Mouse (Mus musculus) embryonic facial prominence, embryonic 10.5 days (tissue): Measurements from ENCODE around the gene Slc31a1. TPM values are rescaled to one million over a fixed set of nuclear protein-coding genes. Genes with fewer than 3 reads are reported as not detected.

ENCODE experiments used
- DNase-seq: peaks from one replicate; pipeline ENCODE4 v3.0.0-alpha.2; 2017; ENCODE audit warnings: low spot score
- H3K27ac ChIP-seq: fragments of 300-500 bp; sonication (generic); replicated peaks from 2 replicates; pipeline ENCODE4 v1.5.1; 2016; ENCODE audit warnings: mild to moderate bottlenecking
- H3K27me3 ChIP-seq: fragments of 300-500 bp; sonication (generic); replicated peaks from 2 replicates; pipeline ENCODE4 v1.6.1; 2016; ENCODE audit warnings: low read depth, mild to moderate bottlenecking; ENCODE audit not compliant: poor library complexity, severe bottlenecking
- H3K36me3 ChIP-seq: fragments of 300-500 bp; sonication (generic); replicated peaks from 2 replicates; pipeline ENCODE4 v1.6.1; 2016; ENCODE audit warnings: mild to moderate bottlenecking, moderate library complexity
- H3K4me1 ChIP-seq: fragments of 300-500 bp; sonication (generic); 2 replicates; pipeline ENCODE4 v1.6.1; 2016
- H3K4me3 ChIP-seq: fragments of 300-500 bp; sonication (generic); 2 replicates; pipeline ENCODE4 v1.5.1; 2016; ENCODE audit warnings: mild to moderate bottlenecking, moderate library complexity
- H3K9me3 ChIP-seq: fragments of 300-500 bp; sonication (generic); 2 replicates; pipeline ENCODE4 v1.6.1; 2016; ENCODE audit warnings: mild to moderate bottlenecking
- WGBS: fragments of 180-500 bp; shearing (Covaris S2); methylation state at CpG from one replicate; pipeline ENCODE4 v1.1.7; 2016; 5-methylcytosine and 5-hydroxymethylcytosine counted together
- polyA plus RNA-seq: library from polyadenylated mRNA; unstranded; fragments of >200 nt; fragmentation: Nextera tagmentation; extraction: Ambion mirVana; gene quantifications from 2 replicates; pipeline ENCODE4 v1.2.1, GENCODE M21; 2016

The Slc31a1 gene
- 45.5 and 48.0 TPM in 2 replicates for polyA plus RNA-seq

DNA sequence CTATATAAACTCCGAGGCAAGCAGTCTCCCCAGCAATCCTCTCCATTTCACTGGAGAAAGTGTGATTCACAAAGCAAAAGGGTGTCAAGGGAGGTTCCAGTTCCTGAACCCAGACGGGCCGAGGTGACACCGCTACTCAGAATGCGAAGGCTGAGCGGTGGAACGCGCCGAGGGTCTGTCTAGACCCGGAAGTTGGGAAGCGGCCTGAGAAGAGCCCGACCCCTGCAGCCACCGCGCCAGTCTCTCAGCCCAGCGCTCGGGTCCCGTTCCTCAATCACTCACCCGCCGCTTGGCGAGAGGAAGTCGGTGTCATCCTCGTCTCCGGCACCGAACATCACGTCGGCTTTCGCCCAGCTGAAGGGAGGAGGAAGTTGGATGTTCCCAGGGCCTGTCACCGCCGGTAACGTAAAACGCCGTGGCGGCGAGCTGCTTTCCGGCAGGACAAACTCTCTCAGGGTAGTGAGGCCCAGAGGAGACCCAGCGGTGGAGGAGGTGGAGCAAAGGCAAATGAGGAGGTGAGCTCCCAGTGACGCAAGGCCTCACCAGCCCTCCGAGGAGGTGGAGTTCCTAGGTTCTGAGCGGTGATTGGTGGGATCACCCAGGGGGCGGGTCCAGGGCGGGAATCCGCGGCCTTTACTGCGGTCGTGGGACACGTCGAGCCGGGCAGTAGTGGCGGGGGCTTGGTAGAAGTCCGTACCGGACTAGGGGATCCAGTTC, at the start of gene Slc31a1, which contains the start of gene Fkbp15:
Gene Slc31a1, plus strand, starts transcription at position 640 of the 717 bp plus-strand sequence.
Gene Fkbp15, minus strand, starts transcription at position 461 of the 717 bp plus-strand sequence.
- under 1% methylated on average over 51 of the region's 51 CpGs for WGBS
- Histone ChIP-seq H3K9me3 (no peaks in the 10 kb centered on the region), H3K4me1 (peaks cover 15% of the 10 kb centered on the region), H3K27ac (peak within 1 kb of the TSS; percentile 90), H3K4me3 (peak within 1 kb of the TSS; percentile 83), H3K27me3 (no peaks in the 10 kb centered on the region), H3K36me3 (no peaks in the 10 kb centered on the region; the same call in 1 of the 2 replicates)
- peak; percentile 99 for DNase-seq

DNA sequence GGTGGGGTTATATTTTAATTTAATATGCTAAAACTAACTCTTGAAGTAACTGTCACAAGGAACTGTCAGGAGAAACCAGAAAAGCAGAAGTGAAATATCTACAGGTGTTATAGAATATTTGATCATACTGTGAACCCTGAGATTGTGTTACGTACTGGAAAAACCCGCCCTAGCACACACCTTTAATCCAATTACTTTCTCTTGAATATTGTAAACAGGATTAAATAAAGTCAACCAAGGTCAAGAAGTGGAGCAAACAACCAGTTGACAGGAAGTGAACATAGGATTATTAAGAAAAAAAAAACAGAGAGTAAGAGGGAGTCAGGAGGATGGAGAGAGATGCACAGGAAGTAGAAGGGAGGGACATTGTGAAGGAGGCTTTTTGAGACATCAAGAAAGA, 47.7 kb upstream of the Slc31a1 start:
- no peaks in the 10 kb centered on the region for H3K4me1 ChIP-seq
- no peak overlapping the region for H3K27ac ChIP-seq
- H3K36me3 ChIP-seq = peaks cover 28% of the 10 kb centered on the region
- H3K4me3 ChIP-seq = no peak overlapping the region
- H3K27me3 ChIP-seq = no peaks in the 10 kb centered on the region
- H3K9me3 ChIP-seq = no peaks in the 10 kb centered on the region
- DNase-seq = no peak
- 90% methylated on average over 2 of the region's 2 CpGs for WGBS

DNA sequence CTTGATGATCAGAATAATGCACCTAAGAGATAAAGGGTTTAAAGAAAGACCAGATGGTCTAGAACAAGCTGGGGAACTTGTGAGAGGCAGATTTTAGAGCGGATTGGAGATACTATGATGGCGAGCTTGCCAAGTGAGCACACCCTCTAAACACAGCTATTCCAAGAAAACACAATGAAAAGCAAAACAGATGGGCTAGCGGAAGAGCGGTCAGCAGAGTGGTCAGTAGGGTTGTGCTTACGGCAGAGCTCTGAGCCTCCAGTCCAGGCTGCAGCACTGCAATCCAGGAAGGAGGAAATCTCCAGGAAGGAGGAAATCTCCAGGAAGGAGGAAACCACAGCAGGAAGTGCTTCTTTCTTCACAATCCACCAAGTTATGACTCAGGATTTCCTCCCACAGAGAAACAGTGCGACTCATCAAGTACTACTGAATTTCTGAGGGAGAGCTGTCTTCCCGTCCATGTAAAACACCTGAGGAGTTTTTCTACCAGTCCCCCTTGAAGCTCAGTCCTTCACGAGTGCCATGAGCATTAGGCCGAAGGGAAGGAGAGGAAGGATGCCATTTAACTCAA, 46.8 kb upstream of the Slc31a1 start:
- peaks cover 33% of the 10 kb centered on the region for H3K36me3 ChIP-seq
- no peak for DNase-seq
- H3K9me3 ChIP-seq = no peaks in the 10 kb centered on the region
- no peak overlapping the region for H3K27ac ChIP-seq
- H3K4me1 ChIP-seq = no peaks in the 10 kb centered on the region
- H3K4me3 ChIP-seq = no peak overlapping the region
- H3K27me3 ChIP-seq = no peaks in the 10 kb centered on the region
- WGBS = 90% methylated on average over 9 of the region's 9 CpGs

DNA sequence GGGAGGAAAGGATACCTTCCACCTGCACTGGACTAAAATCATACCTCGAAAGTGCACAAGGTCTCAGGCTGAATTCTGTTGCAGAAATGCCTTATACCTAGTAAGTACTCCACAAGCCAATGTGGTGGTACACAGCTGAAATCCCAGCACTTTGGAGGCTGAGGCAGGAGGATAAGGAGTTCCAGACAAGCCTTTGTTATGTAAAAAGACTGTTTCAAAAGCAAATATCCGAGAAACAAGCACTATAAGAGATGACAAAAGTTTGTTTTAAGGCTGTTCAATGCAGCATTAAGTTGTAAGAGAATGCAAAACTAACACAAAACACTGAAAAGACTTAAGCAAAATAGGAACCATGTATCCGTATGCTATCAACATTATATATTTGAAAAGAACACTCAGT, 46.0 kb upstream of the Slc31a1 start:
- no peaks in the 10 kb centered on the region for H3K4me1 ChIP-seq
- no peak overlapping the region for H3K4me3 ChIP-seq
- H3K27ac ChIP-seq = no peak overlapping the region
- H3K27me3 ChIP-seq = no peaks in the 10 kb centered on the region
- DNase-seq = no peak
- 86% methylated on average over 3 of the region's 3 CpGs for WGBS
- H3K36me3 ChIP-seq = peaks cover 37% of the 10 kb centered on the region
- no peaks in the 10 kb centered on the region for H3K9me3 ChIP-seq

DNA sequence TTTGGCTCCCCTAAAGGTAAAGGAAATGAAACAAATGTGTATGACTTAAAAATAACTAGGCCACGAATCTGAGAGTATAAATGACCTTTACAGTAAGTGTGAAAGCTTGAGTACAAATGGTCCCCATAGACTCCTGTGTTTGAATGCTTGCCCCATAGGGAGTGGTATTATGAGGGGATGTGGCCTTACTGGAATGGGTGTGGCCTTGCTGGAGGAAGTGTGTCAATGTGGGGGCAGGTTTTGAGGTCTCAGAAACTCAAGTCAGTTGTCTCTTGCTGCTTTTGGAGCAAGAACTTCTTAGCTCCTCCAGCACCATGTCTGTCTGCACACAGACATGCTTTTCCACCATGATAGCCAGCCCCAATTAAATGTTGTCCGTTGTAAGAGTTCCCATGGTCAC, 44.1 kb upstream of the Slc31a1 start:
- Histone ChIP-seq H3K36me3 (peaks cover 50% of the 10 kb centered on the region), H3K9me3 (no peaks in the 10 kb centered on the region), H3K4me1 (no peaks in the 10 kb centered on the region), H3K4me3 (no peak overlapping the region), H3K27ac (no peak overlapping the region), H3K27me3 (no peaks in the 10 kb centered on the region)
- DNase-seq = no peak
- 86% methylated on average over 2 of the region's 2 CpGs for WGBS

DNA sequence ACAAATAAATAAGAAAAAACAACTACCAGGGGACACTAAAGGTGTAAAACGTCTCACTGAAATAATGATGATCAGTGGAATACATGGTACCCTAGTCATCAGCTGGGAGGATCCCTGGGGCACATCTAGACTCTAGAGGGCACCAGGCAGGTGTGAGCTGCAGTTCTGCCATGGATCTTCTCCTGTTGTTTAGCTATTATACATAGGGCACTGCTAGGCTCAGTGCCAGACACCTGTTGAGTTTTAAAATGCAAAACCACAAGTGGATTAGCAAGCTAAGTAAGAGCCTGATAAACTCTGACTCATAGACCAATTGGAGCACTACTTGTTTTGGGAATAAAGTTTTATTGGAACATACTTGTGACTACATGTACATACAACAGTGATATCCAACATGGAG, 42.2 kb upstream of the Slc31a1 start:
- no peak overlapping the region for H3K4me3 ChIP-seq
- H3K9me3 ChIP-seq = no peaks in the 10 kb centered on the region
- no peak overlapping the region for H3K27ac ChIP-seq
- H3K36me3 ChIP-seq = peaks cover 63% of the 10 kb centered on the region
- no peak for DNase-seq
- no peaks in the 10 kb centered on the region for H3K4me1 ChIP-seq
- H3K27me3 ChIP-seq = no peaks in the 10 kb centered on the region
- WGBS = 65% methylated on average over 1 of the region's 1 CpGs

DNA sequence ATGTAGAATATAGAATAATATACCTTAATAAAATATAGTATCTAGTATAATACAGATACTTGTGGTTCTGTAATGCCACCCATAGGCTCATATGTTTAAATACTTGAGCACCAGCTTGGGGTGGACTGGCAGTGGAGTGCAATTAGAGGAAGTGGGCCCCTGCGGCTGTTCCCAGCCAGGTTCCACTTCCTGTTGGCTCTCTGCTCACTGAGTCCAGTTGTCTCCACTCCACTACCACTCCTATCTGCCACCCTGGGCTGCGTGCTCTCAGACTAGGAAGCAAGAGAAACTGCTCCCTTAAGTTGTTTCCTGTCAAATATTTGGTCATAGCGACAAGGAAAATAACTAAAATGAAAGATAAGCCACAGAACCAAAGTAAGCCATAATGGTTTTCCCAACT, 37.8 kb upstream of the Slc31a1 start:
- no peak for DNase-seq
- WGBS = 91% methylated on average over 3 of the region's 3 CpGs
- H3K36me3 ChIP-seq = peaks cover 78% of the 10 kb centered on the region

DNA sequence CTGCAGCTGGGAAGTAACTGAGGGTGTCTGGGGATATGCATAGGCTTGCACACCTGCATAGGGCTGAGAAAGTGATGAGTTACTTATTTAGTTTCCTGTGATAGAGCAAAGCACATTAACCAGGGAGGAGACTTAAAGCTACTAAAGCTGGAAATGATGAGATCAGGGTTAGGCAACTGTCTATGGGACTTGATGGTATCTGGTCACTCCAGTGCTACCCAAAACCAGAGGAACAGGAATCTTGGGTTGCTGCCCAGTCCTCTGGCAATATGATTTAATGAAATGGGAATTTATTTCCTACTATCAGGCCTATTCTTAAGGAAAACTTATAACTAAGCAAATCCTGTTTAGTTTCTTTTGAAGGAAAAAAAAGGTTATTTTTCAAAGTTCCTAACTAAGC, 34.4 kb upstream of the Slc31a1 start:
- no peak for DNase-seq
- H3K27ac ChIP-seq = no peak overlapping the region
- no peaks in the 10 kb centered on the region for H3K9me3 ChIP-seq
- H3K36me3 ChIP-seq = peaks cover 74% of the 10 kb centered on the region
- H3K27me3 ChIP-seq = no peaks in the 10 kb centered on the region
- no peak overlapping the region for H3K4me3 ChIP-seq
- no peaks in the 10 kb centered on the region for H3K4me1 ChIP-seq

More for the DNA sequence above, 37.8 kb upstream of the Slc31a1 start:
- H3K4me1 ChIP-seq = no peaks in the 10 kb centered on the region
- no peak overlapping the region for H3K27ac ChIP-seq
- no peaks in the 10 kb centered on the region for H3K9me3 ChIP-seq
- H3K4me3 ChIP-seq = no peak overlapping the region
- H3K27me3 ChIP-seq = no peaks in the 10 kb centered on the region

DNA sequence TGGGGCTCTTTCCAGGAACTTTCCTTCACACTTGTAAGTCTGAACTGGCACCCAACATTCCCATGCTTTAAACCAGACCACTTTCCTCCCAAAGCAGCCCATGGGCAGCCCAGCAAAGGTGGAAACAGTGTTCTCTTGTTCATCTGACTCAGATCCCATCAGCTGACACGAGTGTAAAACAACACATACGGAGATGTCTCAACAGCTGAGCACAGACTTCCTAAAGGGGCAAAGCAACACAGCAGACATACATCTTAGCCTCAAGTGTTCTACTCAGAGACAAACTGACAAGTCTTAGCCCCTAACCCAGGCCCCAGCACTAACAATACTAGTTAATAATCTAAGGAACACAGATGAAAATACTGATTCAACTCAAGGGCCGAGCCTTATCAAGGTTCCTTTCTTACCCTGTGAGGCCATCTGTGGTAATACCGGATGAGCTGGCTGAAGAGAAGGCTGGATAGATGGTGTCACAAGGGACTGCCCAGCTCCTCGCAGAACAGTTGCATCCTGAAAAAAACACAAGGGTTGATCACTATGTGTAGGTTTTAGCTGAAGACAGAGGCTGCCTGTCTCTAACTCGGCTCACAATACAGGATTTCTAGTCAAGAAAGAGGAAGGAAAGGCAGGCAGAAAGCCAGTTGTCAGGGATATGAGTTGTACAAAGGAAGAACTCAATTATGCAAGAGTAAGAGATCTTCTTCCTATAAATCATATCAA, 31.4 kb upstream of the Slc31a1 start:
- WGBS = 88% methylated on average over 6 of the region's 6 CpGs
- Histone ChIP-seq H3K27ac (no peak overlapping the region), H3K4me3 (no peak overlapping the region), H3K36me3 (peaks cover 67% of the 10 kb centered on the region), H3K27me3 (no peaks in the 10 kb centered on the region), H3K4me1 (no peaks in the 10 kb centered on the region), H3K9me3 (no peaks in the 10 kb centered on the region)
- DNase-seq = no peak

DNA sequence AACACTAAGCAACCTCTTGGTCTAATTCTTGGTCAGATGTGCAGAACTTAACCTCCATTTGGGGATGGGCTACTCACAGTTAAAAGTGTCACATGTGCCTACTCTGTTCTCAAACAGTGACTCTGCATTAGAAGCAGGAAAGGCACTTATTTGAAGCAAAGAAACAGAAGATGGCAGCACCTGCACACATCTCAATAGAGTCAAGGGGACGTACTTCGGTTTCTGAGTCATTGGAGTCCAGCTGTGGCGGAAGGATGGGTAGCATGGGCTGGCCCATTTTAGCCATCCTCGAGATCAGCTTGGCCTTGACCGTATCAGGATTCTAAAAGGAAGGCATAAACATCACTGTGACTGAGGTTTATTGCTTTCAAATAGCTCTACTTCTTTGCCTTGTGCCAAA, 28.6 kb upstream of the Slc31a1 start:
- Histone ChIP-seq H3K4me3 (no peak overlapping the region), H3K27ac (no peak overlapping the region)
- WGBS = 89% methylated on average over 5 of the region's 5 CpGs

DNA sequence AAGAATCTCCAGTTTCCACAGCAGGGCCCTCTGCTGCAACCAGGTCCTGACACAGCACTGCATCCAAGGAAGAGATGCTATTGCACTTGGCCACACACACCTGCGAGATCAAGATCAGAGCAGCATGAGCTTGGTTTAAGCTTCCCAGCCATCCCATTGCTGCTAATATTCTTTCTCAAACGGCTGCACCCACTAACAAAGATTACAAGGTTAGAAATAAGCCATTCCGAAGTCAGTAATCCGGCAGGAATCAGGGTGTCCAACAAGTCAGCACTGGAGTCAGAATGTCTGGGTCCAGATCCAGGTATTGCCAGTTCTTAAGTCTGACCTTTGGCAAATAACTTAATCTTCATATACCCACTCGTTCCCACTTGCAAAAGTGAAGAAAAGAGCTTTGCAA, 22.0 kb upstream of the Slc31a1 start:
- Histone ChIP-seq H3K9me3 (no peaks in the 10 kb centered on the region), H3K27ac (no peak overlapping the region), H3K4me3 (no peak overlapping the region), H3K36me3 (peaks cover 34% of the 10 kb centered on the region), H3K27me3 (no peaks in the 10 kb centered on the region), H3K4me1 (no peaks in the 10 kb centered on the region)
- 91% methylated on average over 5 of the region's 5 CpGs for WGBS
- no peak for DNase-seq

More for the DNA sequence above, 28.6 kb upstream of the Slc31a1 start:
- H3K9me3 ChIP-seq = no peaks in the 10 kb centered on the region
- H3K36me3 ChIP-seq = peaks cover 62% of the 10 kb centered on the region
- DNase-seq = no peak
- H3K4me1 ChIP-seq = no peaks in the 10 kb centered on the region
- no peaks in the 10 kb centered on the region for H3K27me3 ChIP-seq

DNA sequence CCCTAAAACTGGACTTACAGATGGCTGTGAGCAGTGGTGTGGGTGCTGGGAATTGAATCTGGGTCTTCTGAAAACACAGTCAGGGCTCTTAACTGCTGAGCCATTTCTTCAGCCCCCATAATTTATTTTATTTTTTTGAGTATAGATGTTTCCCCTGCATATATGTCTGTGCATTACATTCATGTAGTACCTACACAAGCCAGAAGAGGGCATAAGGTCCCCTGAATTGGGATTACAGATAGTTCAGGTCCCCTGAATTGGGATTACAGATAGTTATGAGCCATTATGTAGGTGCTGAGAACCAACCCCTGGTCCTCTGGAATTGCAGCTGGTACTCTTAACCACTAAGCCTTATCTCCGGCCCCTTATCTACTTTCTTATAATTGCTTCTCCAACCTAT, 16.5 kb upstream of the Slc31a1 start:
- 93% methylated on average over 1 of the region's 1 CpGs for WGBS
- no peaks in the 10 kb centered on the region for H3K27me3 ChIP-seq
- no peaks in the 10 kb centered on the region for H3K4me1 ChIP-seq
- no peak for DNase-seq
- H3K4me3 ChIP-seq = no peak overlapping the region
- H3K9me3 ChIP-seq = no peaks in the 10 kb centered on the region
- no peak overlapping the region for H3K27ac ChIP-seq
- peaks cover 29% of the 10 kb centered on the region for H3K36me3 ChIP-seq

DNA sequence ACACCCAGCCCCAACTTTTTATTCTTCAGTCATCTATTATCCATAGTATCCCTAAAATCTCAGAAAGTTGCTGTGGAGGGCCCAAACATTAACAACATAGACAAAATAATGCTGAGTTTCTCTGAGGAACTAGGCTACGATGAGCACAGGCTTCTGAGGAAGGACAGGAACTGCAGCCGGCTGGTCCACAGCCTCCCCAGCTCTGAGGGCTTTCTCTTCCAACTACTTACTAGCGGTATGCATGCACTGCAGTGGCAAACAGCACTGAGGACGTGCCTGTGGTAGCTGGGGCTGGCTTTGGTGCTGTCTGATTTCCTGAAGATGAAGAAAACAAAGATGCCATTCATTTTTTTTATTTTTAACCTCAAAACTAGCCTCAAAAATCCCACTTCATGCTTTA, 14.7 kb upstream of the Slc31a1 start:
- no peak overlapping the region for H3K27ac ChIP-seq
- H3K27me3 ChIP-seq = no peaks in the 10 kb centered on the region
- no peak overlapping the region for H3K4me3 ChIP-seq
- H3K4me1 ChIP-seq = no peaks in the 10 kb centered on the region
- 89% methylated on average over 4 of the region's 4 CpGs for WGBS
- DNase-seq = no peak
- peaks cover 31% of the 10 kb centered on the region for H3K36me3 ChIP-seq
- no peaks in the 10 kb centered on the region for H3K9me3 ChIP-seq
